Mouse (Mus musculus): ENCODE results near the gene Them5. TPM values are rescaled to one million over a fixed set of nuclear protein-coding genes. Genes with fewer than 3 reads are reported as not detected.

Gene Them5
- polyA plus RNA-seq, 1 experiment from 2014 or later: 0.17 TPM

- ATAC-seq (replicated peaks; ENCODE audit: insufficient number of reproducible peaks, low FRiP score, low TSS enrichment): no peak
- H3K4me1 ChIP-seq (ENCODE audit: control insufficient read depth, insufficient read depth, low read length): peaks cover 12% of the 10 kb centered on the region
- no peak overlapping the region for H3K4me2 ChIP-seq
- no peak overlapping the region for H3K27ac ChIP-seq (ENCODE audit: low read depth, low read length)
- H3K36me3 ChIP-seq (ENCODE audit: control insufficient read depth, insufficient read depth, low read length): no peaks in the 10 kb centered on the region
- no peaks in the 10 kb centered on the region for H3K9me3 ChIP-seq (replicated peaks; ENCODE audit: control insufficient read depth, low read length)
- no peak overlapping the region for H3K4me3 ChIP-seq (ENCODE audit: low read depth, low read length)
- no peak overlapping the region for H3K9ac ChIP-seq (ENCODE audit: low read depth, low read length)
- H3K27me3 ChIP-seq (ENCODE audit: control insufficient read depth, insufficient read depth, low read length): peaks cover 18% of the 10 kb centered on the region
These were observed 32.7 kb downstream of the Them5 start for GRCm38 (mm10) chr3:94374636-94375035.

GRCm38 (mm10) chr3:94375146-94375545 lies 33.2 kb downstream of the Them5 start:
- H3K4me2 ChIP-seq: no peak overlapping the region
- WGBS (ENCODE audit: insufficient replicate concordance): 69% methylated on average over 2 of the region's 2 CpGs
- H3K9me3 ChIP-seq (replicated peaks; ENCODE audit: control insufficient read depth, low read length): no peaks in the 10 kb centered on the region
- no peaks in the 10 kb centered on the region for H3K36me3 ChIP-seq (ENCODE audit: control insufficient read depth, insufficient read depth, low read length)
- H3K27ac ChIP-seq (ENCODE audit: low read depth, low read length): no peak overlapping the region
- H3K4me3 ChIP-seq (ENCODE audit: low read depth, low read length): no peak overlapping the region
- H3K27me3 ChIP-seq (ENCODE audit: control insufficient read depth, insufficient read depth, low read length): peaks cover 18% of the 10 kb centered on the region
- H3K9ac ChIP-seq (ENCODE audit: low read depth, low read length): no peak overlapping the region
- peaks cover 12% of the 10 kb centered on the region for H3K4me1 ChIP-seq (ENCODE audit: control insufficient read depth, insufficient read depth, low read length)
- ATAC-seq (replicated peaks; ENCODE audit: insufficient number of reproducible peaks, low FRiP score, low TSS enrichment): no peak

GRCm38 (mm10) chr3:94375861-94376260 lies 34.0 kb downstream of the Them5 start:
- Histone ChIP-seq H3K9me3 (replicated peaks; ENCODE audit: control insufficient read depth, low read length) (no peaks in the 10 kb centered on the region), H3K27me3 (ENCODE audit: control insufficient read depth, insufficient read depth, low read length) (peaks cover 18% of the 10 kb centered on the region), H3K36me3 (ENCODE audit: control insufficient read depth, insufficient read depth, low read length) (no peaks in the 10 kb centered on the region), H3K9ac (ENCODE audit: low read depth, low read length) (no peak overlapping the region), H3K4me2 (no peak overlapping the region), H3K4me3 (ENCODE audit: low read depth, low read length) (no peak overlapping the region), H3K27ac (ENCODE audit: low read depth, low read length) (no peak overlapping the region), H3K4me1 (ENCODE audit: control insufficient read depth, insufficient read depth, low read length) (peaks cover 12% of the 10 kb centered on the region)
- 48% methylated on average over 5 of the region's 5 CpGs for WGBS (ENCODE audit: insufficient replicate concordance)
- no peak for ATAC-seq (replicated peaks; ENCODE audit: insufficient number of reproducible peaks, low FRiP score, low TSS enrichment)

- no peaks in the 10 kb centered on the region for H3K36me3 ChIP-seq (ENCODE audit: control insufficient read depth, insufficient read depth, low read length)
- no peak overlapping the region for H3K9ac ChIP-seq (ENCODE audit: low read depth, low read length)
- no peak overlapping the region for H3K4me3 ChIP-seq (ENCODE audit: low read depth, low read length)
- H3K27me3 ChIP-seq (ENCODE audit: control insufficient read depth, insufficient read depth, low read length): peaks cover 18% of the 10 kb centered on the region
- no peak overlapping the region for H3K4me2 ChIP-seq
- ATAC-seq (replicated peaks; ENCODE audit: insufficient number of reproducible peaks, low FRiP score, low TSS enrichment): no peak
- peaks cover 9% of the 10 kb centered on the region for H3K4me1 ChIP-seq (ENCODE audit: control insufficient read depth, insufficient read depth, low read length)
- H3K27ac ChIP-seq (ENCODE audit: low read depth, low read length): no peak overlapping the region
- 6% methylated on average over 13 of the region's 13 CpGs for WGBS (ENCODE audit: insufficient replicate concordance)
- no peaks in the 10 kb centered on the region for H3K9me3 ChIP-seq (replicated peaks; ENCODE audit: control insufficient read depth, low read length)
These were observed 35.4 kb downstream of the Them5 start for GRCm38 (mm10) chr3:94377028-94377923.

- 20% methylated on average over 9 of the region's 9 CpGs for WGBS (ENCODE audit: insufficient replicate concordance)
- Histone ChIP-seq H3K4me3 (ENCODE audit: low read depth, low read length) (no peak overlapping the region), H3K9me3 (replicated peaks; ENCODE audit: control insufficient read depth, low read length) (no peaks in the 10 kb centered on the region), H3K4me1 (ENCODE audit: control insufficient read depth, insufficient read depth, low read length) (no peaks in the 10 kb centered on the region), H3K9ac (ENCODE audit: low read depth, low read length) (no peak overlapping the region), H3K27me3 (ENCODE audit: control insufficient read depth, insufficient read depth, low read length) (peaks cover 2% of the 10 kb centered on the region; the same call in 1 of the 2 replicates), H3K36me3 (ENCODE audit: control insufficient read depth, insufficient read depth, low read length) (no peaks in the 10 kb centered on the region), H3K27ac (ENCODE audit: low read depth, low read length) (no peak overlapping the region), H3K4me2 (no peak overlapping the region)
- no peak for ATAC-seq (replicated peaks; ENCODE audit: insufficient number of reproducible peaks, low FRiP score, low TSS enrichment)
These were observed 38.1 kb downstream of the Them5 start for GRCm38 (mm10) chr3:94379831-94380510.

GRCm38 (mm10) chr3:94382308-94382707 lies 40.4 kb downstream of the Them5 start:
- Histone ChIP-seq H3K4me1 (ENCODE audit: control insufficient read depth, insufficient read depth, low read length) (no peaks in the 10 kb centered on the region), H3K9me3 (replicated peaks; ENCODE audit: control insufficient read depth, low read length) (no peaks in the 10 kb centered on the region), H3K9ac (ENCODE audit: low read depth, low read length) (no peak overlapping the region), H3K27ac (ENCODE audit: low read depth, low read length) (no peak overlapping the region), H3K36me3 (ENCODE audit: control insufficient read depth, insufficient read depth, low read length) (no peaks in the 10 kb centered on the region), H3K4me2 (no peak overlapping the region), H3K4me3 (ENCODE audit: low read depth, low read length) (no peak overlapping the region), H3K27me3 (ENCODE audit: control insufficient read depth, insufficient read depth, low read length) (no peaks in the 10 kb centered on the region)
- WGBS (ENCODE audit: insufficient replicate concordance): 53% methylated on average over 5 of the region's 5 CpGs
- ATAC-seq (replicated peaks; ENCODE audit: insufficient number of reproducible peaks, low FRiP score, low TSS enrichment): no peak

GRCm38 (mm10) chr3:94383476-94383875 lies 41.6 kb downstream of the Them5 start:
- H3K27ac ChIP-seq (ENCODE audit: low read depth, low read length): no peak overlapping the region
- H3K9ac ChIP-seq (ENCODE audit: low read depth, low read length): no peak overlapping the region
- no peaks in the 10 kb centered on the region for H3K36me3 ChIP-seq (ENCODE audit: control insufficient read depth, insufficient read depth, low read length)
- H3K4me1 ChIP-seq (ENCODE audit: control insufficient read depth, insufficient read depth, low read length): no peaks in the 10 kb centered on the region
- WGBS (ENCODE audit: insufficient replicate concordance): 57% methylated on average over 3 of the region's 3 CpGs
- no peak overlapping the region for H3K4me3 ChIP-seq (ENCODE audit: low read depth, low read length)
- H3K9me3 ChIP-seq (replicated peaks; ENCODE audit: control insufficient read depth, low read length): no peaks in the 10 kb centered on the region
- H3K27me3 ChIP-seq (ENCODE audit: control insufficient read depth, insufficient read depth, low read length): no peaks in the 10 kb centered on the region
- no peak for ATAC-seq (replicated peaks; ENCODE audit: insufficient number of reproducible peaks, low FRiP score, low TSS enrichment)
- H3K4me2 ChIP-seq: no peak overlapping the region

GRCm38 (mm10) chr3:94386671-94387070 lies 44.8 kb downstream of the Them5 start:
- 53% methylated on average over 4 of the region's 4 CpGs for WGBS (ENCODE audit: insufficient replicate concordance)
- Histone ChIP-seq H3K36me3 (ENCODE audit: control insufficient read depth, insufficient read depth, low read length) (no peaks in the 10 kb centered on the region), H3K9me3 (replicated peaks; ENCODE audit: control insufficient read depth, low read length) (no peaks in the 10 kb centered on the region), H3K27ac (ENCODE audit: low read depth, low read length) (no peak overlapping the region), H3K4me3 (ENCODE audit: low read depth, low read length) (no peak overlapping the region), H3K4me2 (no peak overlapping the region), H3K4me1 (ENCODE audit: control insufficient read depth, insufficient read depth, low read length) (no peaks in the 10 kb centered on the region), H3K27me3 (ENCODE audit: control insufficient read depth, insufficient read depth, low read length) (no peaks in the 10 kb centered on the region), H3K9ac (ENCODE audit: low read depth, low read length) (no peak overlapping the region)
- no peak for ATAC-seq (replicated peaks; ENCODE audit: insufficient number of reproducible peaks, low FRiP score, low TSS enrichment)

Data from heart, embryonic 11.5 days (tissue).